Mouse (Mus musculus): ENCODE measurements around the gene Gatad2b. TPM values are rescaled to one million over a fixed set of nuclear protein-coding genes. Genes with fewer than 3 reads are reported as not detected.
"Not testable (repeated sequence)": the region's sequence is repeated elsewhere in the genome, so short reads cannot be mapped to it uniquely, and the experiment has no call there.

The Gatad2b gene
- total RNA-seq, 2 experiments from 2014 or later, result 58.3 to 59.4 TPM

GRCm38 (mm10) chr3:90265034-90265931 lies 27.7 kb upstream of the Gatad2b start, which contains the start of gene Dennd4b:
Gene Dennd4b, plus strand, starts transcription at chr3:90265185.
- peak; percentile 95 for DNase-seq (ENCODE audit: low spot score)

- DNase-seq (ENCODE audit: low spot score), result peak; percentile 77
Measured at GRCm38 (mm10) chr3:90265932-90266741, 26.8 kb upstream of the Gatad2b start.

GRCm38 (mm10) chr3:90266901-90267775 lies 25.8 kb upstream of the Gatad2b start:
- DNase-seq (ENCODE audit: low spot score), result no peak

GRCm38 (mm10) chr3:90268190-90268589 lies 24.8 kb upstream of the Gatad2b start:
- DNase-seq (ENCODE audit: low spot score), result no peak

- DNase-seq (ENCODE audit: low spot score), result no peak
Measured at GRCm38 (mm10) chr3:90268971-90269370, 24.0 kb upstream of the Gatad2b start.

GRCm38 (mm10) chr3:90270784-90271183 lies 22.2 kb upstream of the Gatad2b start:
- no peak for DNase-seq (ENCODE audit: low spot score)

- no peak for DNase-seq (ENCODE audit: low spot score)
Measured at GRCm38 (mm10) chr3:90272170-90272569, 20.8 kb upstream of the Gatad2b start.

- no peak for DNase-seq (ENCODE audit: low spot score)
Measured at GRCm38 (mm10) chr3:90273855-90274254, 19.1 kb upstream of the Gatad2b start.

- no peak for DNase-seq (ENCODE audit: low spot score)
Measured at GRCm38 (mm10) chr3:90275286-90275685, 17.7 kb upstream of the Gatad2b start.

- no peak for DNase-seq (ENCODE audit: low spot score)
Measured at GRCm38 (mm10) chr3:90276858-90277257, 16.1 kb upstream of the Gatad2b start.

GRCm38 (mm10) chr3:90277793-90278192 lies 15.2 kb upstream of the Gatad2b start:
- no peak for DNase-seq (ENCODE audit: low spot score)

- no peak for DNase-seq (ENCODE audit: low spot score)
Measured at GRCm38 (mm10) chr3:90278211-90278610, 14.8 kb upstream of the Gatad2b start.

GRCm38 (mm10) chr3:90279216-90279615 lies 13.8 kb upstream of the Gatad2b start:
- no peak for DNase-seq (ENCODE audit: low spot score)

- no peak for DNase-seq (ENCODE audit: low spot score)
Measured at GRCm38 (mm10) chr3:90279743-90280142, 13.2 kb upstream of the Gatad2b start.

- no peak for DNase-seq (ENCODE audit: low spot score)
Measured at GRCm38 (mm10) chr3:90280708-90281107, 12.3 kb upstream of the Gatad2b start.

- DNase-seq (ENCODE audit: low spot score), result no peak
Measured at GRCm38 (mm10) chr3:90284150-90284549, 8.8 kb upstream of the Gatad2b start.

- not testable (repeated sequence) for DNase-seq (ENCODE audit: low spot score)
Measured at GRCm38 (mm10) chr3:90289403-90289802, 3.6 kb upstream of the Gatad2b start.

- no peak for DNase-seq (ENCODE audit: low spot score)
Measured at GRCm38 (mm10) chr3:90290602-90291001, 2.4 kb upstream of the Gatad2b start.

- DNase-seq (ENCODE audit: low spot score), result no peak
Measured at GRCm38 (mm10) chr3:90291982-90292344, 1.0 kb upstream of the Gatad2b start.

- peak; percentile 33 for DNase-seq (ENCODE audit: low spot score)
Measured at GRCm38 (mm10) chr3:90293352-90294063, 530 bp downstream of the Gatad2b start.

GRCm38 (mm10) chr3:90294064-90294440 lies 1.1 kb downstream of the Gatad2b start:
- no peak for DNase-seq (ENCODE audit: low spot score)

All from gastrocnemius, adult 18-20 months (tissue).